Mouse (Mus musculus): ENCODE results near the gene Pcca. TPM values are rescaled to one million over a fixed set of nuclear protein-coding genes. Genes with fewer than 3 reads are reported as not detected.

The Pcca gene
- polyA plus RNA-seq, 1 experiment from 2014 or later, result 21.5 TPM

- H3K27me3 ChIP-seq (replicated peaks; ENCODE audit: control insufficient read depth, insufficient read depth, low read length), result no peaks in the 10 kb centered on the region
- 89% methylated on average over 1 of the region's 1 CpGs for WGBS
- no peak overlapping the region for H3K27ac ChIP-seq (ENCODE audit: low read depth)
- ATAC-seq (replicated peaks; ENCODE audit: low FRiP score, low TSS enrichment, low read depth) (no peak), DNase-seq (ENCODE audit: low spot score) (no peak)
- H3K4me1 ChIP-seq (replicated peaks; ENCODE audit: control insufficient read depth, insufficient read depth, low read length), result no peaks in the 10 kb centered on the region
- H3K36me3 ChIP-seq (ENCODE audit: control insufficient read depth, insufficient read depth, low read length), result no peaks in the 10 kb centered on the region
- no peaks in the 10 kb centered on the region for H3K9me3 ChIP-seq (ENCODE audit: control insufficient read depth, low read length)
- H3K9ac ChIP-seq (ENCODE audit: low read length), result no peak overlapping the region
- H3K4me2 ChIP-seq (ENCODE audit: low read length), result no peak overlapping the region
- H3K4me3 ChIP-seq (ENCODE audit: low read depth, low read length), result no peak overlapping the region
Measured at GRCm38 (mm10) chr14:122642432-122642831, 108.3 kb downstream of the Pcca start.

GRCm38 (mm10) chr14:122648214-122648613 lies 114.1 kb downstream of the Pcca start:
- 85% methylated on average over 1 of the region's 1 CpGs for WGBS
- H3K27ac ChIP-seq (ENCODE audit: low read depth), result no peak overlapping the region

GRCm38 (mm10) chr14:122649336-122649950 lies 115.3 kb downstream of the Pcca start:
- Histone ChIP-seq H3K4me2 (ENCODE audit: low read length) (no peak overlapping the region), H3K4me1 (replicated peaks; ENCODE audit: control insufficient read depth, insufficient read depth, low read length) (no peaks in the 10 kb centered on the region), H3K36me3 (ENCODE audit: control insufficient read depth, insufficient read depth, low read length) (no peaks in the 10 kb centered on the region), H3K27ac (ENCODE audit: low read depth) (no peak overlapping the region), H3K9me3 (ENCODE audit: control insufficient read depth, low read length) (no peaks in the 10 kb centered on the region), H3K27me3 (replicated peaks; ENCODE audit: control insufficient read depth, insufficient read depth, low read length) (no peaks in the 10 kb centered on the region), H3K9ac (ENCODE audit: low read length) (no peak overlapping the region), H3K4me3 (ENCODE audit: low read depth, low read length) (no peak overlapping the region)
- DNase-seq (ENCODE audit: low spot score) (no peak), ATAC-seq (replicated peaks; ENCODE audit: low FRiP score, low TSS enrichment, low read depth) (no peak)
- 64% methylated on average over 3 of the region's 3 CpGs for WGBS

More at GRCm38 (mm10) chr14:122648214-122648613, 114.1 kb downstream of the Pcca start:
- H3K27me3 ChIP-seq (replicated peaks; ENCODE audit: control insufficient read depth, insufficient read depth, low read length), result no peaks in the 10 kb centered on the region
- ATAC-seq (replicated peaks; ENCODE audit: low FRiP score, low TSS enrichment, low read depth), result no peak
- no peaks in the 10 kb centered on the region for H3K36me3 ChIP-seq (ENCODE audit: control insufficient read depth, insufficient read depth, low read length)
- H3K4me3 ChIP-seq (ENCODE audit: low read depth, low read length), result no peak overlapping the region
- no peaks in the 10 kb centered on the region for H3K4me1 ChIP-seq (replicated peaks; ENCODE audit: control insufficient read depth, insufficient read depth, low read length)
- H3K4me2 ChIP-seq (ENCODE audit: low read length), result no peak overlapping the region
- DNase-seq (ENCODE audit: low spot score), result no peak
- no peaks in the 10 kb centered on the region for H3K9me3 ChIP-seq (ENCODE audit: control insufficient read depth, low read length)
- H3K9ac ChIP-seq (ENCODE audit: low read length), result no peak overlapping the region

GRCm38 (mm10) chr14:122651681-122652080 lies 117.6 kb downstream of the Pcca start:
- no peaks in the 10 kb centered on the region for H3K9me3 ChIP-seq (ENCODE audit: control insufficient read depth, low read length)
- H3K4me1 ChIP-seq (replicated peaks; ENCODE audit: control insufficient read depth, insufficient read depth, low read length), result no peaks in the 10 kb centered on the region
- no peak overlapping the region for H3K4me3 ChIP-seq (ENCODE audit: low read depth, low read length)
- H3K27me3 ChIP-seq (replicated peaks; ENCODE audit: control insufficient read depth, insufficient read depth, low read length), result no peaks in the 10 kb centered on the region
- ATAC-seq (replicated peaks; ENCODE audit: low FRiP score, low TSS enrichment, low read depth) (no peak), DNase-seq (ENCODE audit: low spot score) (no peak)
- no peak overlapping the region for H3K4me2 ChIP-seq (ENCODE audit: low read length)
- H3K36me3 ChIP-seq (ENCODE audit: control insufficient read depth, insufficient read depth, low read length), result no peaks in the 10 kb centered on the region
- no peak overlapping the region for H3K9ac ChIP-seq (ENCODE audit: low read length)
- H3K27ac ChIP-seq (ENCODE audit: low read depth), result no peak overlapping the region
- WGBS, result 78% methylated on average over 2 of the region's 2 CpGs

DNA sequence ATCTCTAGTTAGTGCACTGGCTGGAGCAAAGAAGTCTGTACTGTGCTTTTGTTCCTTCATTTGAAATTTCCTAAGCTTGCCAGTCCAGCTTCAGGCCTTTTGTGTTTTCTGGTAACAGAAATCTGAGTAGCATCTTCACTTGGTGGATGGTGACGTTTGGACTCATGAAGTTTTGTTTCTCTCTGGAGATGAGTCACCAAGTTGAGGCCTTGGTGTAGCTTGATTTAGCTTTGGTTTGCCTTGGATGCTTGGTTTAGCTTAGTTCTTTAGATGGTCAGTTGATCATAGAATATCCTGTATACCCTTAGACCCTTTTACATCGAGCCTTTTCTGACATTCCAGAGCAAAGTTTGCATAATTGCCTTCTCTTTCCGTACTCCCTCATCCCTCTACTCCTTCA lies 141.5 kb downstream of the Pcca start:
- H3K4me1 ChIP-seq (replicated peaks; ENCODE audit: control insufficient read depth, insufficient read depth, low read length), result no peaks in the 10 kb centered on the region
- no peak overlapping the region for H3K4me2 ChIP-seq (ENCODE audit: low read length)
- WGBS, result 91% methylated on average over 3 of the region's 3 CpGs
- DNase-seq (ENCODE audit: low spot score) (no peak), ATAC-seq (replicated peaks; ENCODE audit: low FRiP score, low TSS enrichment, low read depth) (no peak)
- no peak overlapping the region for H3K27ac ChIP-seq (ENCODE audit: low read depth)
- no peak overlapping the region for H3K4me3 ChIP-seq (ENCODE audit: low read depth, low read length)
- H3K9ac ChIP-seq (ENCODE audit: low read length), result no peak overlapping the region
- no peaks in the 10 kb centered on the region for H3K27me3 ChIP-seq (replicated peaks; ENCODE audit: control insufficient read depth, insufficient read depth, low read length)
- no peaks in the 10 kb centered on the region for H3K36me3 ChIP-seq (ENCODE audit: control insufficient read depth, insufficient read depth, low read length)
- H3K9me3 ChIP-seq (ENCODE audit: control insufficient read depth, low read length), result no peaks in the 10 kb centered on the region

GRCm38 (mm10) chr14:122683645-122684044 lies 149.5 kb downstream of the Pcca start:
- H3K36me3 ChIP-seq (ENCODE audit: control insufficient read depth, insufficient read depth, low read length), result no peaks in the 10 kb centered on the region
- 76% methylated on average over 1 of the region's 1 CpGs for WGBS
- no peaks in the 10 kb centered on the region for H3K4me1 ChIP-seq (replicated peaks; ENCODE audit: control insufficient read depth, insufficient read depth, low read length)

DNA sequence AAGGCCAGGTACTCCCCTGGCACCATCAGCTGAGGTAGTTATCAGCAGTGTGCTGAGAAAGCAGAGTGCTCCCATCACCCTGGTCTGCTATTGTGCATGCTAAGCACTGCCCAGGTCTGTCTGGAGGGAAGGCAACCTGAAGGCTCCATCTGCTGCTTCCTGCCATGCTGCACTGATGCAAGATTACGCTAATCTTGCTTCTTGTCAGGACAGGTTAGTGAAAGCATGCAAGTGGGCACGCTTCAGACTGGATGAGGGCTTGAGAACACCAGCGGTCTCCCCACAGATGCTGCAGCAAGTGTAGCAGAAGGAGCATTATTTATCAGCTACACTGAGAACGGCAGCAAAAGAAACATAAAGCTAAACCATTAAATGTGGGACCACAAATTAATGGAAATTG lies 150.1 kb downstream of the Pcca start:
- Histone ChIP-seq H3K4me1 (replicated peaks; ENCODE audit: control insufficient read depth, insufficient read depth, low read length) (no peaks in the 10 kb centered on the region), H3K4me2 (ENCODE audit: low read length) (no peak overlapping the region), H3K27me3 (replicated peaks; ENCODE audit: control insufficient read depth, insufficient read depth, low read length) (no peaks in the 10 kb centered on the region), H3K27ac (ENCODE audit: low read depth) (no peak overlapping the region), H3K9ac (ENCODE audit: low read length) (no peak overlapping the region), H3K36me3 (ENCODE audit: control insufficient read depth, insufficient read depth, low read length) (no peaks in the 10 kb centered on the region), H3K9me3 (ENCODE audit: control insufficient read depth, low read length) (no peaks in the 10 kb centered on the region), H3K4me3 (ENCODE audit: low read depth, low read length) (no peak overlapping the region)
- 85% methylated on average over 4 of the region's 4 CpGs for WGBS
- DNase-seq (ENCODE audit: low spot score), result no peak
- ATAC-seq (replicated peaks; ENCODE audit: low FRiP score, low TSS enrichment, low read depth), result no peak

More at GRCm38 (mm10) chr14:122683645-122684044, 149.5 kb downstream of the Pcca start:
- Histone ChIP-seq H3K4me3 (ENCODE audit: low read depth, low read length) (no peak overlapping the region), H3K9ac (ENCODE audit: low read length) (no peak overlapping the region), H3K27ac (ENCODE audit: low read depth) (no peak overlapping the region), H3K9me3 (ENCODE audit: control insufficient read depth, low read length) (no peaks in the 10 kb centered on the region), H3K27me3 (replicated peaks; ENCODE audit: control insufficient read depth, insufficient read depth, low read length) (no peaks in the 10 kb centered on the region), H3K4me2 (ENCODE audit: low read length) (no peak overlapping the region)
- no peak for ATAC-seq (replicated peaks; ENCODE audit: low FRiP score, low TSS enrichment, low read depth)
- no peak for DNase-seq (ENCODE audit: low spot score)

- Histone ChIP-seq H3K4me3 (ENCODE audit: low read depth, low read length) (no peak overlapping the region), H3K27ac (ENCODE audit: low read depth) (no peak overlapping the region), H3K4me2 (ENCODE audit: low read length) (no peak overlapping the region), H3K4me1 (replicated peaks; ENCODE audit: control insufficient read depth, insufficient read depth, low read length) (no peaks in the 10 kb centered on the region), H3K9me3 (ENCODE audit: control insufficient read depth, low read length) (no peaks in the 10 kb centered on the region), H3K27me3 (replicated peaks; ENCODE audit: control insufficient read depth, insufficient read depth, low read length) (no peaks in the 10 kb centered on the region), H3K9ac (ENCODE audit: low read length) (no peak overlapping the region), H3K36me3 (ENCODE audit: control insufficient read depth, insufficient read depth, low read length) (no peaks in the 10 kb centered on the region)
- no peak for DNase-seq (ENCODE audit: low spot score)
- ATAC-seq (replicated peaks; ENCODE audit: low FRiP score, low TSS enrichment, low read depth), result no peak
- WGBS, result 40% methylated on average over 2 of the region's 2 CpGs
Measured at GRCm38 (mm10) chr14:122684811-122685210, 150.7 kb downstream of the Pcca start.

DNA sequence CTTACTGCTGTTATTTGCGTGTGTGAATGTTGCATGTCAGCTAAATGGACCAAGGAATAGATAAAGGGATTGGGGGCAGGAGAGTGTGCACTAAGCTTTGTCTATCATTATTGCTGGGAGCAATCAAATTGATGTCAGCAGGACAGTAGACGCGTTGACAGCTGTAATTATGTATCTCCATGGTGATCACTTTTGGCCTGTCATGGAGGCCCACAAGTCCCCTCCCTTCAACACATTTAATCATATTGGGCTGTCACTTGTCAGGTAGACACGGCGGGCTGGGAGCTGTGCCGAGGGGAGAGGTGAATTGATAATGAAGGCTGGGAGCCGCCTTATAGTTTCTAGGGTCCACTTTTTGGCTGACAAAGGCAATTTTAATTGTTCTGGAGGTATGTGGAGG lies 153.3 kb downstream of the Pcca start:
- Histone ChIP-seq H3K36me3 (ENCODE audit: control insufficient read depth, insufficient read depth, low read length) (no peaks in the 10 kb centered on the region), H3K4me3 (ENCODE audit: low read depth, low read length) (no peak overlapping the region), H3K4me2 (ENCODE audit: low read length) (no peak overlapping the region), H3K27ac (ENCODE audit: low read depth) (no peak overlapping the region), H3K9ac (ENCODE audit: low read length) (no peak overlapping the region), H3K27me3 (replicated peaks; ENCODE audit: control insufficient read depth, insufficient read depth, low read length) (no peaks in the 10 kb centered on the region), H3K4me1 (replicated peaks; ENCODE audit: control insufficient read depth, insufficient read depth, low read length) (no peaks in the 10 kb centered on the region), H3K9me3 (ENCODE audit: control insufficient read depth, low read length) (no peaks in the 10 kb centered on the region)
- 85% methylated on average over 7 of the region's 7 CpGs for WGBS
- ATAC-seq (replicated peaks; ENCODE audit: low FRiP score, low TSS enrichment, low read depth) (no peak), DNase-seq (ENCODE audit: low spot score) (no peak)
